Mouse (Mus musculus) spleen, postnatal 10 days (tissue): ENCODE measurements around the gene Slxl1.
"Not testable (repeated sequence)": the region's sequence is repeated elsewhere in the genome, so short reads cannot be mapped to it uniquely, and the experiment has no call there.

Source experiments
- DNase-seq, 2 experiments: peaks; one replicate each; pipeline ENCODE4 v3.0.0; 2021 to 2022; ENCODE audit warnings: low spot score in 2 of 2

Slxl1 gene

GRCm38 (mm10) chrX:55226576-55226975, at the start of gene Slxl1:
Slxl1 (plus strand) TSS chrX:55226876.
- DNase-seq = not testable (repeated sequence)
